Mouse (Mus musculus) CH12.LX (cell line): ENCODE data around the gene Rad23a. TPM values are rescaled to one million over a fixed set of nuclear protein-coding genes. Genes with fewer than 3 reads are reported as not detected.

ENCODE experiments used
- DNase-seq: peaks from one replicate; pipeline ENCODE4 v3.0.0-alpha.2; 2013; ENCODE audit errors: extremely low read depth
- H3K27ac ChIP-seq: 2 replicates; pipeline ENCODE4 v1.5.1; 2012; ENCODE audit warnings: low read depth, mild to moderate bottlenecking, control low read depth, moderate library complexity; ENCODE audit not compliant: insufficient read depth
- H3K27me3 ChIP-seq: replicated peaks from 2 replicates; pipeline ENCODE3; 2012; ENCODE audit warnings: inconsistent platforms
- H3K36me3 ChIP-seq, 2 experiments: replicated peaks in 1 of 2; 2 replicates each; pipeline versions ENCODE3 to v1.6.1; 2012; ENCODE audit warnings: inconsistent platforms in 1 of 2, low read length in 1 of 2, mild to moderate bottlenecking in 1 of 2, mixed read lengths in 1 of 2, moderate library complexity in 1 of 2; ENCODE audit not compliant: control insufficient read depth in 1 of 2, insufficient read depth in 1 of 2
- H3K4me1 ChIP-seq, 2 experiments: 2 replicates each; pipeline ENCODE4 v1.6.1; 2012; ENCODE audit warnings: inconsistent platforms in 1 of 2, moderate library complexity in 1 of 2; ENCODE audit not compliant: insufficient read depth in 2 of 2, control insufficient read depth in 1 of 2
- H3K4me2 ChIP-seq: 2 replicates; pipeline ENCODE4 v1.6.1; 2012; ENCODE audit warnings: low read depth, mild to moderate bottlenecking, control low read depth; ENCODE audit not compliant: poor library complexity, insufficient read depth, severe bottlenecking
- H3K4me3 ChIP-seq, 3 experiments: fragments of 150-350 bp in 1 of 3; sonication (generic) in 1 of 3; replicated peaks in 1 of 3; 2 replicates each; pipeline versions ENCODE3 to v1.5.1; 2011 to 2012; ENCODE audit warnings: low read depth in 2 of 3, low read length in 2 of 3, mild to moderate bottlenecking in 2 of 3, moderate library complexity in 2 of 3, control low read depth in 1 of 3, improper control_type of control experiment in 1 of 3, inconsistent platforms in 1 of 3, mixed read lengths in 1 of 3; ENCODE audit not compliant: poor library complexity in 1 of 3
- H3K79me2 ChIP-seq: replicated peaks from 2 replicates; pipeline ENCODE4 v1.6.1; 2012; ENCODE audit warnings: mild to moderate bottlenecking, moderate library complexity; ENCODE audit not compliant: control insufficient read depth, poor library complexity, insufficient read depth, severe bottlenecking; ENCODE audit errors: extremely low read depth
- H3K9ac ChIP-seq: 2 replicates; pipeline ENCODE4 v1.6.1; 2012; ENCODE audit warnings: low read depth, mild to moderate bottlenecking, control low read depth, moderate library complexity; ENCODE audit not compliant: insufficient read depth
- H3K9me3 ChIP-seq: replicated peaks from 2 replicates; pipeline ENCODE3; 2012; ENCODE audit warnings: low read length, inconsistent platforms, mixed read lengths
- BHLHE40 ChIP-seq: IDR thresholded peaks from 2 replicates; pipeline ENCODE4 v1.6.1; 2011; ENCODE audit warnings: mild to moderate bottlenecking, low read depth, low read length, improper control_type of control experiment
- CHD1 ChIP-seq: IDR thresholded peaks from 2 replicates; pipeline ENCODE4 v1.6.1; 2012; ENCODE audit warnings: low read depth, low read length, improper control_type of control experiment, inconsistent platforms
- CHD2 ChIP-seq: IDR thresholded peaks from 2 replicates; pipeline ENCODE4 v1.6.1; 2011; ENCODE audit warnings: low read length, improper control_type of control experiment
- CTCF ChIP-seq, 2 experiments: IDR thresholded peaks in 1 of 2; conservative IDR thresholded peaks in 1 of 2; 2 replicates each; pipeline ENCODE4 v1.5.1; 2011 to 2012; ENCODE audit warnings: low read depth in 2 of 2, low read length in 2 of 2, improper control_type of control experiment in 1 of 2, inconsistent platforms in 1 of 2, mild to moderate bottlenecking in 1 of 2, moderate library complexity in 1 of 2
- ETS1 ChIP-seq: conservative IDR thresholded peaks from 2 replicates; pipeline ENCODE4 v1.6.1; 2012; ENCODE audit warnings: low read depth, mild to moderate bottlenecking, inconsistent platforms, low read length, improper control_type of control experiment, moderate library complexity
- GABPA ChIP-seq: IDR thresholded peaks from 2 replicates; pipeline ENCODE4 v1.6.1; 2012; ENCODE audit warnings: low read depth, low read length, improper control_type of control experiment, inconsistent platforms; ENCODE audit not compliant: insufficient replicate concordance
- JUN ChIP-seq: IDR thresholded peaks from 2 replicates; pipeline ENCODE4 v1.6.1; 2011; ENCODE audit warnings: low read depth, mild to moderate bottlenecking, low read length, improper control_type of control experiment, moderate library complexity; ENCODE audit not compliant: insufficient read depth
- JUND ChIP-seq: conservative IDR thresholded peaks from 2 replicates; pipeline ENCODE4 v1.6.1; 2011; ENCODE audit warnings: low read depth, low read length, improper control_type of control experiment
- KAT2A ChIP-seq: IDR thresholded peaks from 2 replicates; pipeline ENCODE4 v1.6.1; 2012; ENCODE audit warnings: low read length, improper control_type of control experiment, inconsistent platforms; ENCODE audit not compliant: insufficient replicate concordance
- MAFK ChIP-seq: IDR thresholded peaks from 2 replicates; pipeline ENCODE4 v1.6.1; 2011; ENCODE audit warnings: low read length, improper control_type of control experiment; ENCODE audit not compliant: insufficient replicate concordance
- MAX ChIP-seq: IDR thresholded peaks from 2 replicates; pipeline ENCODE4 v1.6.1; 2011; ENCODE audit warnings: low read length, improper control_type of control experiment
- MEF2A ChIP-seq: IDR thresholded peaks from 2 replicates; pipeline ENCODE4 v1.6.1; 2014; ENCODE audit warnings: low read depth, mild to moderate bottlenecking, inconsistent platforms, low read length, improper control_type of control experiment, borderline replicate concordance
- MXI1 ChIP-seq: IDR thresholded peaks from 2 replicates; pipeline ENCODE4 v1.6.1; 2011; ENCODE audit warnings: mild to moderate bottlenecking, low read depth, low read length, improper control_type of control experiment
- MYC ChIP-seq: IDR thresholded peaks from 2 replicates; pipeline ENCODE4 v1.6.1; 2011; ENCODE audit warnings: low read depth, mild to moderate bottlenecking, improper control_type of control experiment, low read length
- NELFE ChIP-seq: IDR thresholded peaks from 2 replicates; pipeline ENCODE4 v1.6.1; 2011; ENCODE audit warnings: low read depth, low read length, improper control_type of control experiment
- NRF1 ChIP-seq: IDR thresholded peaks from 2 replicates; pipeline ENCODE4 v1.6.1; 2014; ENCODE audit warnings: low read depth, mild to moderate bottlenecking, inconsistent platforms, low read length, improper control_type of control experiment, moderate library complexity
- PAX5 ChIP-seq: IDR thresholded peaks from 2 replicates; pipeline ENCODE4 v1.6.1; 2012; ENCODE audit warnings: low read length, inconsistent platforms, mixed read lengths
- POLR2A ChIP-seq: IDR thresholded peaks from 2 replicates; pipeline ENCODE4 v1.6.1; 2011; ENCODE audit warnings: low read depth, mild to moderate bottlenecking, improper control_type of control experiment, low read length
- POLR2AphosphoS2 ChIP-seq: IDR thresholded peaks from 2 replicates; pipeline ENCODE4 v1.6.1; 2011; ENCODE audit warnings: low read depth, low read length, improper control_type of control experiment
- RAD21 ChIP-seq: IDR thresholded peaks from 2 replicates; pipeline ENCODE4 v1.6.1; 2011; ENCODE audit warnings: low read depth, mild to moderate bottlenecking, low read length, improper control_type of control experiment, moderate library complexity
- SIN3A ChIP-seq: IDR thresholded peaks from 2 replicates; pipeline ENCODE4 v1.6.1; 2012; ENCODE audit warnings: low read length, improper control_type of control experiment, inconsistent platforms
- SMC3 ChIP-seq: IDR thresholded peaks from 2 replicates; pipeline ENCODE4 v1.6.1; 2011; ENCODE audit warnings: low read depth, low read length, improper control_type of control experiment
- TBP ChIP-seq: conservative IDR thresholded peaks from 2 replicates; pipeline ENCODE4 v1.6.1; 2011; ENCODE audit warnings: low read depth, low read length, improper control_type of control experiment
- TCF12 ChIP-seq: IDR thresholded peaks from 2 replicates; pipeline ENCODE4 v1.6.1; 2014; ENCODE audit warnings: low read depth, mild to moderate bottlenecking, inconsistent platforms, low read length, improper control_type of control experiment
- UBTF ChIP-seq: IDR thresholded peaks from 2 replicates; pipeline ENCODE4 v1.6.1; 2012; ENCODE audit warnings: low read depth, mild to moderate bottlenecking, inconsistent platforms, low read length, improper control_type of control experiment, moderate library complexity
- USF1 ChIP-seq: IDR thresholded peaks from 2 replicates; pipeline ENCODE4 v1.6.1; 2014; ENCODE audit warnings: low read depth, mild to moderate bottlenecking, inconsistent platforms, low read length, improper control_type of control experiment
- USF2 ChIP-seq: conservative IDR thresholded peaks from 2 replicates; pipeline ENCODE4 v1.6.1; 2011; ENCODE audit warnings: low read depth, low read length, improper control_type of control experiment
- ZC3H11A ChIP-seq: IDR thresholded peaks from 2 replicates; pipeline ENCODE4 v1.6.1; 2012; ENCODE audit warnings: low read depth, mild to moderate bottlenecking, inconsistent platforms, low read length, improper control_type of control experiment
- ZKSCAN1 ChIP-seq: IDR thresholded peaks from 2 replicates; pipeline ENCODE4 v1.6.1; 2012; ENCODE audit warnings: low read depth, inconsistent platforms, low read length, improper control_type of control experiment, borderline replicate concordance
- ZMIZ1 ChIP-seq: IDR thresholded peaks from 2 replicates; pipeline ENCODE4 v1.6.1; 2012; ENCODE audit warnings: low read depth, mild to moderate bottlenecking, inconsistent platforms, low read length, improper control_type of control experiment
- ZNF384 ChIP-seq: IDR thresholded peaks from 2 replicates; pipeline ENCODE4 v1.6.1; 2012; ENCODE audit warnings: low read depth, low read length, improper control_type of control experiment, inconsistent platforms
- dilution Hi-C: fragments of 300-500 bp; cut with MboI; formaldehyde crosslinking; loops from 2 replicates; pipeline ENCODE4 v1.14.3; 2020; ENCODE audit warnings: low sequenced_read_pairs; ENCODE audit not compliant: extremely low pct_unique_long_range_greater_than_20kb, extremely low pct_ligation_motif_present
- in situ Hi-C: fragments of 300-500 bp; cut with MboI; formaldehyde crosslinking; loops from 3 replicates; pipeline ENCODE4 v1.14.3; 2019; ENCODE audit warnings: low sequenced_read_pairs, low pct_ligation_motif_present, low pct_unique_long_range_greater_than_20kb, mixed read lengths
- polyA plus RNA-seq: library from polyadenylated mRNA; unstranded; fragments of >175 nt; gene quantifications from 2 replicates; pipeline ENCODE4 v1.2.1, GENCODE M21; 2012; ENCODE audit warnings: low read depth; ENCODE audit not compliant: insufficient read length
- total RNA-seq, 2 experiments: library from RNA; depleted of rRNA; stranded (reverse); fragments of 300-350 nt in 1 of 2; fragments of >200 nt in 1 of 2; gene quantifications; 2 replicates each; pipeline ENCODE4 v1.2.3; 2012 to 2014

The Rad23a gene
- total and polyA plus RNA-seq, 3 experiments, result 66.5 to 135 (median 115) TPM

GRCm38 (mm10) chr8:84797971-84798370, 42.5 kb downstream of the Rad23a start:
- Histone ChIP-seq H3K9ac (no peak overlapping the region), H3K9me3 (peaks cover 7% of the 10 kb centered on the region), H3K79me2 (no peaks in the 10 kb centered on the region), H3K4me2 (no peak overlapping the region), H3K27ac (no peak overlapping the region), H3K4me3 (no peak overlapping the region), H3K4me1 (peaks cover 3 to 4% of the 10 kb centered on the region in 2 experiments), H3K36me3 (no peaks in the 10 kb centered on the region), H3K27me3 (peaks cover 88% of the 10 kb centered on the region)
- dilution Hi-C loops, result no loop called here
- in situ Hi-C loops, result no loop called here
- TF ChIP-seq NELFE (no peak), RAD21 (no peak), POLR2AphosphoS2 (no peak), MYC (no peak), TBP (no peak), ZNF384 (no peak), CHD2 (no peak), CTCF (conservative IDR thresholded peaks at IDR 0.05 in 1 of 2, IDR thresholded peaks at IDR 0.05 in 1 of 2; ENCODE audit: low read depth in 2 of 2, low read length in 2 of 2) (no peak), ETS1 (no peak), NRF1 (no peak), SMC3 (no peak), BHLHE40 (no peak), TCF12 (no peak), USF1 (no peak), POLR2A (no peak), JUND (no peak), MAFK (no peak), KAT2A (no peak), GABPA (no peak), MEF2A (no peak)
- no peak for DNase-seq

GRCm38 (mm10) chr8:84797256-84797797, 43.1 kb downstream of the Rad23a start:
- no peak overlapping the region for H3K4me3 ChIP-seq
- peaks cover 7% of the 10 kb centered on the region for H3K9me3 ChIP-seq
- no peaks in the 10 kb centered on the region for H3K36me3 ChIP-seq
- dilution Hi-C loops, result no loop called here
- H3K27me3 ChIP-seq, result peaks cover 88% of the 10 kb centered on the region
- no peaks in the 10 kb centered on the region for H3K79me2 ChIP-seq
- no peak overlapping the region for H3K9ac ChIP-seq
- no peak overlapping the region for H3K4me2 ChIP-seq
- no peak for DNase-seq
- TF ChIP-seq ZKSCAN1 (no peak), ZNF384 (no peak), USF2 (no peak), ZMIZ1 (no peak), CHD1 (no peak), POLR2AphosphoS2 (no peak), UBTF (no peak), PAX5 (no peak), NELFE (no peak), BHLHE40 (no peak), SIN3A (no peak), JUN (no peak), MAX (no peak), MXI1 (no peak), USF1 (no peak), SMC3 (no peak), ZC3H11A (no peak)
- H3K4me1 ChIP-seq, result peaks cover 3 to 4% of the 10 kb centered on the region in 2 experiments
- in situ Hi-C loops, result no loop called here
- H3K27ac ChIP-seq, result no peak overlapping the region
